Mouse (Mus musculus) kidney, adult 2 months (tissue): ENCODE measurements around the gene Cecr2. TPM values are rescaled to one million over a fixed set of nuclear protein-coding genes. Genes with fewer than 3 reads are reported as not detected.
A peak's percentile ranks its signal among the peaks of the same experiment; 100 is the strongest.

ENCODE experiments used
- DNase-seq: peaks from one replicate; pipeline ENCODE4 v3.0.0; 2021
- H3K27ac ChIP-seq: fragments of 200-500 bp; 2 replicates; pipeline ENCODE4 v1.5.1; 2012; ENCODE audit warnings: low read depth, low read length, control low read depth, inconsistent platforms; ENCODE audit not compliant: insufficient read depth
- H3K27me3 ChIP-seq: fragments of 200-500 bp; replicated peaks from 2 replicates; pipeline ENCODE4 v1.6.1; 2012; ENCODE audit warnings: mild to moderate bottlenecking, moderate library complexity, low read length, inconsistent platforms; ENCODE audit not compliant: control insufficient read depth, insufficient read depth
- H3K36me3 ChIP-seq: fragments of 200-500 bp; 2 replicates; pipeline ENCODE4 v1.6.1; 2012; ENCODE audit warnings: mild to moderate bottlenecking, moderate library complexity, low read length, inconsistent platforms; ENCODE audit not compliant: control insufficient read depth, insufficient read depth
- H3K4me1 ChIP-seq: fragments of 200-500 bp; 2 replicates; pipeline ENCODE4 v1.6.1; 2011; ENCODE audit warnings: low read length; ENCODE audit not compliant: control insufficient read depth, insufficient read depth
- H3K4me3 ChIP-seq: fragments of 200-500 bp; 2 replicates; pipeline ENCODE4 v1.5.1; 2011; ENCODE audit warnings: mild to moderate bottlenecking, low read depth, low read length, control low read depth; ENCODE audit not compliant: insufficient read depth
- CTCF ChIP-seq: fragments of 200-500 bp; conservative IDR thresholded peaks from 2 replicates; pipeline ENCODE4 v1.5.1; 2011; ENCODE audit warnings: low read depth, mild to moderate bottlenecking, control low read depth, low read length, moderate library complexity, mixed read lengths; ENCODE audit not compliant: insufficient read depth, insufficient read length
- POLR2A ChIP-seq: fragments of 200-500 bp; IDR thresholded peaks from one replicate; pipeline ENCODE4 v1.6.1; 2011; ENCODE audit warnings: low read depth, low read length, control low read depth
- WGBS: fragments of 180-500 bp; shearing (Covaris S2); methylation state at CpG from one replicate; pipeline ENCODE4 v1.1.7; 2018; 5-methylcytosine and 5-hydroxymethylcytosine counted together
- polyA plus RNA-seq: library from polyadenylated mRNA; depleted of rRNA; stranded (reverse); fragments of >200 nt; gene quantifications from 2 replicates; pipeline ENCODE4 v1.2.3, GENCODE M21; 2012; rRNA removed

Cecr2 gene
- 4.4 and 5.4 TPM in 2 replicates for polyA plus RNA-seq

DNA sequence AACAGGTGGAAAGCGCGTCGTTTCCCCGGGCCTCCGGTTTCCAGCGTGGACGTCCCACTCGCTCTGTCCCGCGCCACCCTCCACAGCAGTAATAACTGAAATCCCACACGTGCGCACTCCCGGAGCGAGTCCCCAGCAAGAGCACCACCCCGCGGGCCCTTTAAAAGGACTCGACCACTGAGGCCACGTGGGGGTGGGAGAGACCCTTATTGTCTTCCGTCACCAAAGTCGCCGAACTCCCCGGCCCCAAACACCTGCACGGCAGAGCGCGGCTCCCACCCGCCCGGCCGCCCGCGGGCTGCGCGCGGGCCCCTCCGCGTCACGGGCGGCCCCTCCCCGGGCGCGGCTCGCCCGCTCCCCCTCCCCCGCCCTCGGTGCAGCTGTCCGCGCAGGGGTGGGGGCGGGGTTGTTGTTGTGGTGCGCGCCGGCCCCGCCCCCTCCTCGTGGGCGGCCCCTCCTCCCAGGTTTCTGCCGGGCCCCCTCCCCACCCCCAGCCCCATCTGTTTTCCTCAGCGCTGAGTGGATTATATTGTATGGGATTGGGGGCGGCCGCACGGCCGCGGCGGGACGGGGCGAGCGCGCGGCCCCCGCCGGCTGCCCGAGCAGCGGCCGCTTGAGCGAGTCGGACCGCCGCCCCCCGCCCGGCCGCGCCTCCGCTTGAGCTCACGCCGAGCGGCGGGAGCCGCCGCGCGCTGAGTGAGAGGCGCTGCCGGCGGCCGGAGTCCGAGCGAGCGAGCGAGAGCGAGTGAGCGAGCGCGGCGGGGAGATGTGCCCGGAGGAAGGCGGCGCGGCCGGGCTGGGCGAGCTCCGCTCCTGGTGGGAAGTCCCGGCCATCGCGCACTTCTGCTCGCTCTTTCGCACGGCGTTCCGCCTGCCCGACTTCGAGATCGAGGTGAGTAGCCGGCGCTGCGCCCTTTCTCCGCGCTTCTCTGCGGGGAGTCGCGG is at the start of gene Cecr2:
Gene Cecr2, plus strand, starts transcription at position 554 of the 945 bp plus-strand sequence.
- peak; percentile 83 for DNase-seq
- H3K27ac ChIP-seq, result peak within 1 kb of the TSS; percentile 20
- H3K36me3 ChIP-seq, result no peaks in the 10 kb centered on the region
- WGBS, result 2% methylated on average over 125 of the region's 127 CpGs
- no peaks in the 10 kb centered on the region; the same call in 1 of the 2 replicates for H3K4me1 ChIP-seq
- TF ChIP-seq CTCF (no peak), POLR2A (no peak)
- H3K27me3 ChIP-seq, result no peaks in the 10 kb centered on the region
- H3K4me3 ChIP-seq, result peak within 1 kb of the TSS; percentile 56

DNA sequence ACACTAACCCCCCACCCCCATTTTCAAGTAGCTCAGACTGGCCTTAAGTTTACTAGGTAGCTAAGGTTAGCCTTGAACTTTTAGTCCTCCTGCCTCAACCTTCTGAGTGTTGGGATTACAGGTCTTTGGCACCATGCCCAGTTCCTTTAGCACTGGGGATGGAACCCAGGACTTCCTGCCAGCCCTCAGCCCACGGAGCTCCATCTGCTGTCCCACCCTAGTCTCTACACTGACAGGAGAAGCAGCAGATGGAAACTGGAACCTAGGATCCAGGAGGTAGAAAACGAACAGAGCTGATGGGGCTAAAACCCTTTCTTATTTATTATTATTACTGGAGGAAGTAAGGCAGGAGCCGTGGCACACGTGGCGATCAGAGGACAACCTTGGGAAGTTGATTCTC is 48.6 kb upstream of the Cecr2 start:
- 75% methylated on average over 5 of the region's 5 CpGs for WGBS
- Histone ChIP-seq H3K36me3 (no peaks in the 10 kb centered on the region), H3K4me3 (no peak overlapping the region), H3K27ac (no peak overlapping the region), H3K27me3 (no peaks in the 10 kb centered on the region), H3K4me1 (no peaks in the 10 kb centered on the region)
- DNase-seq, result no peak
- TF ChIP-seq CTCF, result no peak
- no peak for TF ChIP-seq POLR2A

DNA sequence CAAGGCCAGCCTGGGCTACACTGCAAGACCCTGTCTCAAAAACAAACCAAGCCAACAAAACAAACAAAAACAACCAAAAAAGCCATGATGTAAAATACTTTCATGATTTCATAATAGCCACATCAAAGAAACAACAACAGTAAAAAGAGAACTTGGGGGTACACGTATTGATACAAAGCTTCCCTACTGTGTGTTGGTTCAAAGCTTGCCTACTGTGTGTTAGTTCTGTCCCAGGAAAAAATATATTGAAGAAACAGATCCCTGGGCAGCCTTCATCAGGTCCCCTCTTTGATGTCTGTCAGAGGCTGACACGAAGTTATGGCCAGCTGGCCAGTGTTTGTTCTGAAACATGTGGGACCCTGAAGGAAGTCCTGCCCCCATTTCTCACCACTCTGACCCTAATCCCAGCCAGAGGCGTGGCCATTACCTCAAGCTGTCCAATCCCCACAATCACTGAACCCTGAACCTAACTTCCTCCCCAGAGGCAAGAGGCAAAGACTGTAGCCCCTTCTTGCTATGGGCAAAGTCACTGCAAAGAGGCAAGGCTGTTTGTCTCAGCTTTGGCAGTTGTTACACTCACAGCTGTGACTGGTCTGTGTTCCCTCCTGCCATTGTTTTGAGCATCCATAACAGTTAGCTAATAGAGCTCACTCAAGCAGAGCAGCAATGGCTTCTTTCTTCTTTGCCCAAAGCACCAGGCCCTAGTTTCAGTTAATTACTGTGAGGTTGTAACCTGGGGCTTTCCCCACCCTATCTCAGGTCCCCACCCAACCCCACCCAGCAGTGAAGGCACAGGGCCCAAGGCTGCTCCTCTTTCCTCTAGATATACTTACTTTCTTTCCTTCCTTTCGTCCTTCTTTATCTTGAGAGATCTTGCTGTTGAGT is 47.4 kb upstream of the Cecr2 start:
- Histone ChIP-seq H3K36me3 (no peaks in the 10 kb centered on the region), H3K4me3 (no peak overlapping the region), H3K27ac (no peak overlapping the region), H3K4me1 (no peaks in the 10 kb centered on the region), H3K27me3 (no peaks in the 10 kb centered on the region)
- no peak for DNase-seq
- WGBS, result 68% methylated on average over 4 of the region's 4 CpGs
- TF ChIP-seq CTCF (no peak), POLR2A (no peak)

DNA sequence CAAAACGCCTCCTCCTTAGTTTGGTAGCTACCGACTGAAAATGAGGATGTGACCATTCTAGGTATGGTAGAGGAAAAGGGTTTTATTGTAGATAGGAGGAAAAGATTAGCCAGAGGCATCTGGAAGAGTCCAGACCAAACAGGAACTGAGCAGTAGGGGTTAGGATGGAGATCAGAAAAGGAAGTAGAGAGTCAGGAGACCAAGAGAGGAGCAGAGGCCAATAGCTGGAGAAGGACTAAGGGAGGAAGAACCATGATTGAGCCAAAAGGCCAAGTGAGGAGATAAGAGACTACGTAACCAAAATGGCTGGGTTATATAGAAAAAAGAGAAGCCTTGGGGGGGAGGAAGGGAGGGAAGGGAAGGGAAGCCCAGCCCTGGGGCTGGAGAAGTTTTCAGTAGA is 46.0 kb upstream of the Cecr2 start:
- Histone ChIP-seq H3K36me3 (no peaks in the 10 kb centered on the region), H3K4me1 (no peaks in the 10 kb centered on the region)
- 76% methylated on average over 3 of the region's 3 CpGs for WGBS

DNA sequence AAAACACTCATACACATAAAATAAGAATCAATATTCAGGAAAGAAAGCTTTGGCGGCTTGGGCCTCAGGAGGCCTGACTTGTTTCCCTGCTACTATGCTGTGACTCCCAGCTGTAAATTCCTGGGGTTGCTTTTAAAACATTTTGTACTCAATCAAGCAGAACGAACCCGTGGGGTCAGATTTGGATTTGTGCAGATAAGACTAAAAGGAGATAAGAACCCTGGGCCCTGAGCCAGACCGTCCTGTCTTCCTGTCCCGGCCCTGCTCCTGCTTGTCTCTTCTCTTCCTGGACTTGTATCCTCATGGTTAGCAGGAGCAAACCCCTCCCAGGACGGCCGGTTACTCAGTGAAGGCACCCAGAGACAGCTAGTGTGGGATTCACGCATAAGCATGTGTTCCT is 41.1 kb upstream of the Cecr2 start:
- WGBS, result 39% methylated on average over 8 of the region's 8 CpGs

More for the DNA sequence above, 46.0 kb upstream of the Cecr2 start:
- no peak overlapping the region for H3K27ac ChIP-seq
- no peaks in the 10 kb centered on the region for H3K27me3 ChIP-seq
- H3K4me3 ChIP-seq, result no peak overlapping the region
- TF ChIP-seq POLR2A, result no peak
- no peak for TF ChIP-seq CTCF
- DNase-seq, result no peak

DNA sequence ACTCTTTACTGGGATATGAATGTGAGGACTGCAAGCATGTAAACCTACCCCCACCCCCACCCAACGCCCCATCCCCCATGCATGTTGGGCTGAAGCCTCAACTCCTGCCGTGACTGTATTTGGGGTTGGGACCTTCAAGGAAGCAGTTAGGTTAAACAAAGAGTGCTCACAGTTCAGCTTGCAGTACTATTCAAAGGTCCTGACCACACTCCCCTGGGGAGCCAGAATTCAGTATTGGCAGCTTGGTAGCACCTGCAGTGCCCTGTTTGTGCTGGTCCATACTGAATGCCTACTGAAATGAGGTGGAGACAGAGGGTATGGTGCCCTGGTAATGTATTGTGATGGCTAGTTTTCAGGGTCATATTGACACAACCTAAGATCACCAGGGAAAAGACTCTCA is 39.1 kb upstream of the Cecr2 start:
- Histone ChIP-seq H3K27me3 (no peaks in the 10 kb centered on the region), H3K4me1 (no peaks in the 10 kb centered on the region), H3K36me3 (no peaks in the 10 kb centered on the region), H3K4me3 (no peak overlapping the region), H3K27ac (no peak overlapping the region)
- TF ChIP-seq POLR2A (no peak), CTCF (no peak)
- 68% methylated on average over 2 of the region's 2 CpGs for WGBS
- no peak for DNase-seq

More for the DNA sequence above, 41.1 kb upstream of the Cecr2 start:
- Histone ChIP-seq H3K27me3 (no peaks in the 10 kb centered on the region), H3K4me1 (no peaks in the 10 kb centered on the region), H3K4me3 (no peak overlapping the region), H3K36me3 (no peaks in the 10 kb centered on the region), H3K27ac (no peak overlapping the region)
- peak; percentile 77 for DNase-seq
- TF ChIP-seq POLR2A (no peak), CTCF (no peak)
